Mouse (Mus musculus): Measurements from ENCODE around the gene Nfu1. TPM values are rescaled to one million over a fixed set of nuclear protein-coding genes. Genes with fewer than 3 reads are reported as not detected.
"Not testable (repeated sequence)": the region's sequence is repeated elsewhere in the genome, so short reads cannot be mapped to it uniquely, and the experiment has no call there.

Gene Nfu1
- total RNA-seq, 2 experiments from 2014 or later: 57.6 to 57.9 TPM

DNA sequence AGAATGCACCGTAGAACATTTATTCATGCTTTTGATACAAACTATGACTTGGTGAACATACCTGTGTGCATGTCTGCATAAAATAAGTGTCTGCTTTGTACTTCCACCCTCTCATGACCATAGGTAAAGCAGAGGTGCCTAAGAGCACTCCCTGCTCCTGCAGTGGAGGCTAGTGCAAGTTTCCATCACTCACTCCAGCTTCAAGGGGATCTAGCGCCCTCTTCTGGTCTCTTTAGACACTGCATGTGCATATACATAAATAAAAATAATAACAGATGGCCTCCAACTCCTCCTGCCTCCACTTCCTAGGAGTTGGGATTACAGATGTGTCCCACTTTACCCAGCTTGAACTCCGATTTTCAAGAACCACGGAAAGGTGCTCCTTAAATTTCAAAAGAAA is 7.9 kb downstream of the Nfu1 start:
- no peak for DNase-seq (ENCODE audit: low spot score in 2 of 2)
- intact Hi-C loops (cut with DNase I): no loop called here

DNA sequence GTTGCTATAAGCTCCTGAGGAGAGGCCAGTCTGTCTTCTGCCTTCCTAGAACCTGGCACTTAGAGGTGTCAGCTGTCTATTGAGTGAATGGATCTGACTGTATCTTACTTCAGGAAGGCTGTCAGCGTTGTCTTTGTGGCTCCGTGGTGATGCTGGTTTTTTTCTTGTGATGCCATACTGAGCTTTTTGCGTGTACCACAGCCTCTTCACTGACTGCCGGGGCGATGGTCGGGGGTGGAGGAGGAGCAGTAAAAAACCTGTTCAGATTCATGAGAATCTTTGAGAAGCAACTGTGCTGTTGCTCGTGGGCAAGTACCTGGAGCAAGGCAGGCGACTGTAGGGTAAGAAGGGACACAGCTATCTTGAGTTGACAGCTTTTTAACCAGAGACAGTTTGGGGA is 9.8 kb downstream of the Nfu1 start:
- no peak for DNase-seq (ENCODE audit: low spot score in 2 of 2)
- intact Hi-C loops (cut with DNase I): no loop called here

DNA sequence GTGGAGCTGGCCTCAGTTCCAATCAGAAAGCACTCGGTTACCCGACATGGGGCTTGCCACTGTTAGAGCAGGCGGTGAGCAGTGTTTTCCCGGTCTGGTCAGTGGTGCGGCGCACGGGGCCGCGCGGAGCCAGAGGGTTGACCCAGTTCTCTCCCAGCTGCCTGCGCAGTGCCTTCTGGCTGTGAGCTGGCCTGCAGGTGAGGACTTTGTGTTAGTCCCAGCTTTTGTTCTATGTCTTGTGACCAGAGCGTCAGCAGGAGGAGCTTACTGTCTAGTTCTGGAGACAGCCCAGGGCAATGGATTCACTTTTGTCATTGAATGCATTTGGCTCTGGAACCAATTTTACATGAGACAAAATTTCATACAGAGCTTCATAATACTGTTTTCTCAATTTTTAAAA is 12.8 kb downstream of the Nfu1 start:
- no peak for DNase-seq (ENCODE audit: low spot score in 2 of 2)
- intact Hi-C loops (cut with DNase I): no loop called here

GRCm38 (mm10) chr6:87026980-87027379 is 17.9 kb downstream of the Nfu1 start:
- intact Hi-C loops (cut with DNase I): no loop called here
- no peak for DNase-seq (ENCODE audit: low spot score in 2 of 2)

DNA sequence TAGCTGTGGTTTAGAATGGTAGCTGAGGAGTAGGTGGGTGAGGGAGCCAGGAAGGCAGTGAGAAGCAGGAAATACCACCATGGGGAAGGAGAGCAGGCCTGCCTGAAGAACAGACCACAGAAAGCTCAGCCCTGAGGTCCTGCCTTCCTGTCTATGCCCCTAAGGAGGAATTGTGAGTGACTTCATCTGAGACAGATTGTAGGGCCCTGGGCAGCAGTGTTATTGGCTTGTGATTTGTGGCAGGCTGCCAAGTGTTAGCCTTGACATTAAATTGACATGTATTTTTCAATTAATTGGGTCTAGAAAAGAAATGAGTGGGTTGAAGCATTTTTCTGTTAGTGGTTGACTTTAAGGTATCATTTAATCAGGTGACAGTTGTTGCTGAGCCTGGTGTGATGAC is 19.8 kb downstream of the Nfu1 start:
- intact Hi-C loops (cut with DNase I): no loop called here
- no peak for DNase-seq (ENCODE audit: low spot score in 2 of 2)

- DNase-seq (ENCODE audit: low spot score in 2 of 2); intact Hi-C loops (cut with DNase I): not testable (repeated sequence)
Observed at GRCm38 (mm10) chr6:87031310-87031709, 22.3 kb downstream of the Nfu1 start.

DNA sequence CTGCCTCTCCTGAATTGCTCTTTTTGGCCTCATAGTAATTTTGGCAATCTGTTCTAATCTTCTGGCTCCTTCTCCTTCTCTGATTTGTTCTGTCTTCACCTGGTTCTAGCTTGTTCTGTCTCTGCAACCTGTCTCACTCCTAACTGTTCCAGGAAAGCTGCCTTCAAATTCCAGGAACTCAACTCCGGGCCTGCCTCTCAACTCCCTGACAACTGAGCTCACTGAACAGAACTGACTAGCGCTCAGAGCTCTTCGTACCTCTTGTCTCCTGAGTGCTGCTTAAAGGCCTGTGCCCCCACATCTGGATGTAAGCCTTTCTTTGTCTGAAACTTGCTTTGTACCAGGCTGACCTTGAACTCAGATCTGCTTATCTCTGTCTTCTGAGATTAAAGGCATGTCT is 23.4 kb downstream of the Nfu1 start:
- no peak for DNase-seq (ENCODE audit: low spot score in 2 of 2)
- intact Hi-C loops (cut with DNase I): no loop called here

- intact Hi-C loops (cut with DNase I): no loop called here
- no peak for DNase-seq (ENCODE audit: low spot score in 2 of 2)
Observed at GRCm38 (mm10) chr6:87034395-87034794, 25.4 kb downstream of the Nfu1 start.

- intact Hi-C loops (cut with DNase I): no loop called here
- DNase-seq (ENCODE audit: low spot score in 2 of 2): no peak
Observed at GRCm38 (mm10) chr6:87037826-87038620, 29.0 kb downstream of the Nfu1 start.

- intact Hi-C loops (cut with DNase I): no loop called here
- DNase-seq (ENCODE audit: low spot score in 2 of 2): no peak
Observed at GRCm38 (mm10) chr6:87039161-87039560, 30.1 kb downstream of the Nfu1 start.

DNA sequence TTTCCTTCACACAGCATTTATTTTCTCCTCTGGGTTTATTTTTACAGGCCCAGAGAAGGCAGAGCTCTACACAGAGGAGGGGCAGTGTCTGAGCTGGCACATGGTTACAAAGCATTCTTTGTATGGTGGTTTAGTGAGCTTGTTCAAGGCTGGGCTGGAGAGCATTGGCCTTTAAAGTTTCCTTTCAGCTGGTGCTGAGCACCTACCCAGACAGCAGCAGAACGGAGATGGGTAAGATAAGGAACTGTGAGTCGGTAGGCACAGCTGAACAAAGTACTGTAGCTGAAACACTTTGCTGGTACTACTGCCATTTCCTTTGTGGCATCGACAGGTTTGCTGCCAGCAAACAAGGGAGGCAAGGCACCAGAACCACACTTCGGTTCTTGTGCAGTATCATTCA is 31.9 kb downstream of the Nfu1 start:
- DNase-seq (ENCODE audit: low spot score in 2 of 2): no peak
- intact Hi-C loops (cut with DNase I): no loop called here

GRCm38 (mm10) chr6:87041431-87041830 is 32.4 kb downstream of the Nfu1 start:
- intact Hi-C loops (cut with DNase I): no loop called here
- DNase-seq (ENCODE audit: low spot score in 2 of 2): no peak

DNA sequence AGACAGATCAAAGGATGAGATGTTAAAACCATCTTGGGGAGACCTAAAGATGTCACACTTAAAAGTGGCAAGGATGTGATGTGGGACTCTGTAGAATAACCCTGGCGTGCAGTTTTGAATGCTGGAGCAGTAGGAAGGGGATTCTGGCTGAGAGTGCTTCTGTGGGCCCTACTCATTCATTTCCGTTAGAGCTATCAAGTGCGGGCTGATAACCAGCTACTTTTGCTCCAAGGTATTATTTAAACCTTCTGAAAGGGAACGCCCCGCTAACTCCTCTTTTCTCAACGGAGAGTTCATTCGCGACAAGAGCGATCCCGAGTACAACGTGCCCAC is 32.9 kb downstream of the Nfu1 start:
- intact Hi-C loops (cut with DNase I): loop anchor here (1.0 kb wide), 1 partner anchor 33 kb away; the partner anchor contains the start of gene Nfu1
- no peak for DNase-seq (ENCODE audit: low spot score in 2 of 2)

GRCm38 (mm10) chr6:87042337-87043130 is 33.5 kb downstream of the Nfu1 start, which contains the start of gene Gfpt1:
Gfpt1 (plus strand) TSS chr6:87042846.
- peak; percentile 95 to 96 for DNase-seq (ENCODE audit: low spot score in 2 of 2)
- intact Hi-C loops (cut with DNase I): loop anchor here (1.0 kb wide), 1 partner anchor 33 kb away; the partner anchor contains the start of gene Nfu1

- no peak for DNase-seq (ENCODE audit: low spot score in 2 of 2)
- intact Hi-C loops (cut with DNase I): no loop called here
Observed at GRCm38 (mm10) chr6:87043131-87043516, 34.1 kb downstream of the Nfu1 start.

DNA sequence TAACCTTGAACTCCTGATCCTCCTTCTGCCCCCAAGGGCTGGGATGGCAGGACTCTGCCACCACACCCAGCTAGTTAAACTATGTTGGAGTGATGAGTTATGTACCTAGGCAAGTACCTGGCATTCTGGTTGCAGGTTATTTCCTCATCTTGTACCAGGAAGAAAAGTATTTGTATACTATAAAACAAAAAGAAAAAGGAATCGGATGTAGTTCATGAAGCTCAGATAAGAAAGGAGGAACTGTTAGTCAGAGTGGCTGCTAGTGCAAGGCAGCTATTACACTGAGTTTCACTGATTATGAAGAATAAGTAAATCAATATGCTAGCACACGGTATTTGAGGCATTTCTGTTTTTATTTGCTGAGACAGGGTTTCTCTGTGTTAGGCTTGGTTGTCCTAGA is 35.9 kb downstream of the Nfu1 start:
- intact Hi-C loops (cut with DNase I): no loop called here
- no peak for DNase-seq (ENCODE audit: low spot score in 2 of 2)

DNA sequence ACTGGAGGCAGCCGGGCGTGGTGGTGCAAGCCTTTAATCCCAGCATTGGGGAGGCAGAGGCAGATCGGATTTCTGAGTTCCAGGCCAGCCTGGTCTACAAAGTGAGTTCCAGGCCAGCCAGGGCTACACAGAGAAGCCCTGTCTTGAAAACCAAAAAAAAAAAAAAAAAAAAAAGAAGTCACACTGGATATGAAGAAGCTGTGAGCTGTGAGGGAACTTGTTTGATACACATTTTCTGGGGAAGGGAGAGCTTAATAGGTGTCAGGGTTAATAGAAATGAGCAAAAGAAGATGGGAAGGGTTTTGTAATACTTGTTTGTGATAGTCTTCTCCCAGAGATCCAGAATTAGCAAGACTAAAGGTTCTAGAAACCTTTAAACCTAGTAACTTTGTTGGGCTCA is 36.5 kb downstream of the Nfu1 start:
- intact Hi-C loops (cut with DNase I): no loop called here

GRCm38 (mm10) chr6:87048712-87049111 is 39.7 kb downstream of the Nfu1 start:
- intact Hi-C loops (cut with DNase I); DNase-seq (ENCODE audit: low spot score in 2 of 2): not testable (repeated sequence)

More for the DNA sequence above, 36.5 kb downstream of the Nfu1 start:
- no peak for DNase-seq (ENCODE audit: low spot score in 2 of 2)

DNA sequence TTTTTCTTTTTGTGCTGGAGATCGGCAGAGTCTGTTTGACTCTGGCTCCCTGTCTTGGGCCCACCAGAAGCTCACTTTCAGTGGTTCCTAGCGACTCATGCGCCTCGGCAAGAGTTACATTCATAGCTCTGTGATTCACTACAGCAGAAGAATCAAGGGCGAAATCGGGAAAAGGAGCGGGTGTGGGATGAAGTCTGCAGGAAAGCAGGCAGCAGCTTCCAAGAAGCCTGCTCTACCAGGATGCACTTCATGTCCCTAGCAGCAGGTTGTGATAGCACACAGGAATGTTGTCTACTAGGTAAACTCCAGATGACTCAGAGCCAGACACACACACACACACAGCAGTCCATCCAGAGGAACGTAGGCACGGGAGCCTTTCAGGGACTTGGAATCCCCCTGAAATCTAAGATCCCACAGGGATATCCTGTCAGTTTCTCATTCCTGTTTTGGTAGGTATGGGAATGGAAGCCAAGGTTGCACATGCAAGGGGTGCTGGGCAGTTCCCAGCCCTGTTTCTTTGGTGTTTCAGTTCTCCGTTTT is 42.9 kb downstream of the Nfu1 start:
- peak; percentile 17 to 38 for DNase-seq (ENCODE audit: low spot score in 2 of 2)
- intact Hi-C loops (cut with DNase I): no loop called here

DNA sequence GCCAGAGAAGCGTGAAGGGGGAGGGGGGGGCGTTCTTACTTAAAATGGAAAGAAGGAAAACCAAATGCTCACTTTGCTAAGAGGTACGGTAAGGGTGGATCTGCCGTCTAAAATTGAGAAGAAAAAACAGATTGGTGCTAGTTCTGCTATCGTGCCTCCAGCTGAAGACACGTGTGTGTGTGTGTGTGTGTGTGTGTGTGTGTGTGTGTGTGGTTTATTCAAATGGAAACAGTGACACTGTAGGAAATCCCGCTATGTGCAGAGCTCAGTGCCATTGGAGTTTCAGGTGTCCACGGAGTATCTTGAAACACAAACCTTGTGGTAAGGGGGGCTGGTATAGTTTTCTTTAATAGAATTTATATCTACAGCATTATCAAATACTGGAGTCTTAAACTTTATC is 45.2 kb downstream of the Nfu1 start:
- no peak for DNase-seq (ENCODE audit: low spot score in 2 of 2)

DNA sequence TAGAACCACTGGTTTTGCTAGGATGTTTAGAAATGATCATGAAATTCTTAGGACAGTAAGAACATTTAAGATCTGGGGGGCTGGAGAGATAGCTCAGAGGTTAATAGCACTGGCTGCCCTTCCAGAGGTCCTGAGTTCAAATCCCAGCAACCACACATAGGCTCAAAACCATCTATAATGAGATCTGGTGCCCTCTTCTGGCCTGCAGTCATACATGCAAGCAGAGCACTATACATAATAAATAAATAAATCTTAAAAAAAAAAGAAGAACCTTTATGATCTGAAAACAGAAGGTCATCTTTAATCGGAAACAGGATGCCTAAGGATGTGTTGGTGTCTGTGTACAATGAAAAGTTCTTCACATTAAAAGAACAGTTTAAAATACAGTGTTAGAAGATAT is 50.7 kb downstream of the Nfu1 start:
- intact Hi-C loops (cut with DNase I): no loop called here
- no peak for DNase-seq (ENCODE audit: low spot score in 2 of 2)

More for the DNA sequence above, 45.2 kb downstream of the Nfu1 start:
- intact Hi-C loops (cut with DNase I): no loop called here
